Mouse (Mus musculus): Measurements from ENCODE around the gene 9230112D13Rik.

Gene 9230112D13Rik

GRCm38 (mm10) chr14:34540685-34541162 lies 18.1 kb upstream of the 9230112D13Rik start:
- peak; percentile 43 for DNase-seq (ENCODE audit: low spot score)

- no peak for DNase-seq (ENCODE audit: low spot score)
These were observed 13.3 kb upstream of the 9230112D13Rik start for GRCm38 (mm10) chr14:34535883-34536282.

GRCm38 (mm10) chr14:34533537-34533936 lies 10.9 kb upstream of the 9230112D13Rik start:
- no peak for DNase-seq (ENCODE audit: low spot score)

GRCm38 (mm10) chr14:34532536-34532935 lies 9.9 kb upstream of the 9230112D13Rik start:
- DNase-seq (ENCODE audit: low spot score), result peak; percentile 37

GRCm38 (mm10) chr14:34528804-34529203 lies 6.2 kb upstream of the 9230112D13Rik start:
- DNase-seq (ENCODE audit: low spot score), result no peak

GRCm38 (mm10) chr14:34517959-34518544 lies 4.5 kb downstream of the 9230112D13Rik start:
- no peak for DNase-seq (ENCODE audit: low spot score)

- DNase-seq (ENCODE audit: low spot score), result no peak
These were observed 5.5 kb downstream of the 9230112D13Rik start for GRCm38 (mm10) chr14:34516960-34517577.

- no peak for DNase-seq (ENCODE audit: low spot score)
These were observed 6.7 kb downstream of the 9230112D13Rik start for GRCm38 (mm10) chr14:34515860-34516259.

GRCm38 (mm10) chr14:34514120-34514519 lies 8.5 kb downstream of the 9230112D13Rik start:
- DNase-seq (ENCODE audit: low spot score), result no peak

- DNase-seq (ENCODE audit: low spot score), result no peak
These were observed 10.0 kb downstream of the 9230112D13Rik start for GRCm38 (mm10) chr14:34512602-34513001.

GRCm38 (mm10) chr14:34511901-34512300 lies 10.7 kb downstream of the 9230112D13Rik start:
- no peak for DNase-seq (ENCODE audit: low spot score)

GRCm38 (mm10) chr14:34508842-34509439 lies 13.7 kb downstream of the 9230112D13Rik start:
- no peak for DNase-seq (ENCODE audit: low spot score)

GRCm38 (mm10) chr14:34508187-34508840 lies 14.3 kb downstream of the 9230112D13Rik start:
- no peak for DNase-seq (ENCODE audit: low spot score)

- DNase-seq (ENCODE audit: low spot score), result no peak
These were observed 17.3 kb downstream of the 9230112D13Rik start for GRCm38 (mm10) chr14:34505309-34505708.

- no peak for DNase-seq (ENCODE audit: low spot score)
These were observed 18.2 kb downstream of the 9230112D13Rik start for GRCm38 (mm10) chr14:34504377-34504776.

- no peak for DNase-seq (ENCODE audit: low spot score)
These were observed 18.8 kb downstream of the 9230112D13Rik start for GRCm38 (mm10) chr14:34503759-34504158.

GRCm38 (mm10) chr14:34503325-34503647 lies 19.3 kb downstream of the 9230112D13Rik start, which contains the start of gene Bmpr1a:
TSS of gene Bmpr1a (minus strand) at chr14:34503341.
- DNase-seq (ENCODE audit: low spot score), result no peak

- peak; percentile 80 for DNase-seq (ENCODE audit: low spot score)
These were observed 19.9 kb downstream of the 9230112D13Rik start for GRCm38 (mm10) chr14:34502475-34503324.

GRCm38 (mm10) chr14:34501804-34502474 lies 20.7 kb downstream of the 9230112D13Rik start:
- no peak for DNase-seq (ENCODE audit: low spot score)

GRCm38 (mm10) chr14:34501447-34501803 lies 21.2 kb downstream of the 9230112D13Rik start:
- no peak for DNase-seq (ENCODE audit: low spot score)

GRCm38 (mm10) chr14:34500309-34500708 lies 22.3 kb downstream of the 9230112D13Rik start:
- DNase-seq (ENCODE audit: low spot score), result no peak
